Mouse (Mus musculus) midbrain, embryonic 11.5 days (tissue): ENCODE measurements around the gene Rtl1. TPM values are rescaled to one million over a fixed set of nuclear protein-coding genes. Genes with fewer than 3 reads are reported as not detected.

ENCODE experiments used
- ATAC-seq: fragments of 200-750 bp; cut with Nextera tagmentation; 2 replicates; pipeline ENCODE4 v1.8.0; 2017; ENCODE audit warnings: moderate TSS enrichment, moderate library complexity; ENCODE audit not compliant: low FRiP score
- DNase-seq: peaks from one replicate; pipeline ENCODE4 v3.0.0; 2015; ENCODE audit warnings: low spot score; ENCODE audit errors: missing footprints
- H3K27ac ChIP-seq: fragments of 300-500 bp; sonication (generic); 2 replicates; pipeline ENCODE4 v1.5.1; 2014; ENCODE audit warnings: low read depth, low read length
- H3K27me3 ChIP-seq: fragments of 300-500 bp; sonication (generic); 2 replicates; pipeline ENCODE4 v1.6.1; 2014; ENCODE audit warnings: mild to moderate bottlenecking, low read length, moderate library complexity, mixed read lengths; ENCODE audit not compliant: control insufficient read depth, insufficient read depth
- H3K36me3 ChIP-seq: fragments of 300-500 bp; sonication (generic); 2 replicates; pipeline ENCODE4 v1.6.1; 2014; ENCODE audit warnings: mild to moderate bottlenecking, low read length, moderate library complexity, mixed read lengths; ENCODE audit not compliant: control insufficient read depth, insufficient read depth
- H3K4me1 ChIP-seq: fragments of 300-500 bp; sonication (generic); 2 replicates; pipeline ENCODE4 v1.6.1; 2014; ENCODE audit warnings: low read length; ENCODE audit not compliant: control insufficient read depth, insufficient read depth
- H3K4me2 ChIP-seq: fragments of 300-500 bp; sonication (generic); 2 replicates; pipeline ENCODE4 v1.6.1; 2014; ENCODE audit warnings: mild to moderate bottlenecking, moderate library complexity
- H3K4me3 ChIP-seq: fragments of 300-500 bp; sonication (generic); 2 replicates; pipeline ENCODE4 v1.5.1; 2014; ENCODE audit warnings: low read depth, low read length
- H3K9ac ChIP-seq: fragments of 300-500 bp; sonication (generic); 2 replicates; pipeline ENCODE4 v1.6.1; 2014; ENCODE audit warnings: low read length
- H3K9me3 ChIP-seq: fragments of 300-500 bp; sonication (generic); 2 replicates; pipeline ENCODE4 v1.6.1; 2016; ENCODE audit warnings: low read length; ENCODE audit not compliant: control insufficient read depth
- WGBS: fragments of 180-500 bp; shearing (Covaris S2); extraction: QIAGEN DNeasy Blood & Tissue Kit; methylation state at CpG from one replicate; pipeline ENCODE4 v1.1.7; 2014; 5-methylcytosine and 5-hydroxymethylcytosine counted together
- microRNA counts: library from miRNA; unstranded; fragments of <30 nt; microRNA quantifications from one replicate; lab custom pipeline; 2015
- microRNA-seq: library from miRNA; unstranded; fragments of <30 nt; microRNA quantifications from one replicate; pipeline ENCODE4, GENCODE M21; 2017
- polyA plus RNA-seq: library from polyadenylated mRNA; unstranded; fragments of >200 nt; fragmentation: Nextera tagmentation; extraction: Ambion mirVana; gene quantifications from 2 replicates; pipeline ENCODE4 v1.2.1, GENCODE M21; 2014

Gene Rtl1
- polyA plus RNA-seq, 1 experiment from 2014 or later = 0.59 TPM

DNA sequence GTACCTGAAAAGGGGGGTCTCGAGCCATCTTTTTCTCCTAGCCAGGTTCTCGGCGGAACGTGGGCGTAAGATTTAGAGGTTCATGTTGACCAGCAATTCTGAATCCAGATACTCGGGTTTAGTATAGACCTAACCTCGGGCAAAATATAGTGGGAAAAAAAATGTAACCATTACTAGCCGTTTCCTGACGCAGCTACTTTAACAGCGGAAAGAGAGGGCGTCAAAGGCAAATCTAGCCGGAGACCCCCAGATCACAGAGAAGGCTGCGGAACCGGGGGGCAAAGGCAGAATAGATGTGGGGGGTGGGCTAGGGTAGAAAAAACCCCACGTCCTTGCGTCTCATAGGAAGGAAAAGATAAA is 58.6 kb downstream of the Rtl1 start:
- H3K4me1 ChIP-seq = peaks cover 7% of the 10 kb centered on the region
- DNase-seq (peak; percentile 85), ATAC-seq (no peak)
- peak overlapping the region; percentile 47 for H3K4me2 ChIP-seq
- no peaks in the 10 kb centered on the region; the same call in 1 of the 2 replicates for H3K36me3 ChIP-seq
- peaks cover 2% of the 10 kb centered on the region; the same call in 1 of the 2 replicates for H3K27me3 ChIP-seq
- peaks cover 29% of the 10 kb centered on the region for H3K9me3 ChIP-seq
- H3K27ac ChIP-seq = no peak overlapping the region; the same call in 1 of the 2 replicates
- 48% methylated on average over 16 of the region's 16 CpGs for WGBS
- H3K9ac ChIP-seq = peak overlapping the region; percentile 66
- peak overlapping the region; percentile 41 for H3K4me3 ChIP-seq

DNA sequence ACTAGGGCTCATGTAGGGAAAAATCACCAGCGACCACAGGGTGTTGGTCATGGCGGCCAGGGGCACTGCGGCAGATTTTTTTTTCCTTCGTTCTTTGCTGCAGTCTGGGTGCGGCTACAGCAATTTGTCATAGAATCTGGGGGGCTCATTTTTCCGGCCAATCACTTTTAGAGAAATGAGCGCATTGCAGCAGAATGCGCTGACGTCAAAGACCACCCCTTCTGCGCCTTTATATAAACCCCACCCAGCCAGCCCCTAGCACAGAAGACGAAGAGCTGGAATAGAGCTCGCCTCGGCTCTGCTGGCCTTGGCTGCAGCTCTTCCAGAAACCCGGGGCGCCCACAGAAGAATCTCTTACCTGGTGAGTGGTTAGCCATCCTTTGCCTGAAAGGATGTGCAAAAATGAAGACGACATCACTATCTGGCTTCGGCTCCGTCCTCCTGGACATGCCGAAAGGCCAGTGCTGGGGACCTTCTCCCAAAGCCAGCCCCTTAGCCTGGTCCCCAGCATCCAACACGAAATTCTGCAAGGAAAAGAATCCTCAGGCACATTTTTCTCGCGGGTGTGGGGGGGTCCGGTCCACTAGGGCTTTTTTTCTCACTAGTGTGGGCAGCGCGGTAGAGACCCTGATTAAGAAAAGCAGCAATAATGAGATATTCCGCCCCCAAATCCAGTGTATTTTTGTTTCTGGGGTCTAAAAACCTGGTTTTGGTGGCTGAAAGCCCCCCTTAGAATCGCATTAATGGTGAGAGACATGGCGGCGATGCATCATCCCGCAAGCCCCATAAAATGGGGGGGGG is 59.2 kb downstream of the Rtl1 start:
- 51% methylated on average over 30 of the region's 30 CpGs for WGBS
- Histone ChIP-seq H3K9me3 (peaks cover 29% of the 10 kb centered on the region), H3K9ac (peak overlapping the region; percentile 66), H3K4me2 (peak overlapping the region; percentile 47), H3K4me1 (peaks cover 2% of the 10 kb centered on the region; the same call in 1 of the 2 replicates), H3K36me3 (no peaks in the 10 kb centered on the region; the same call in 1 of the 2 replicates), H3K4me3 (peak overlapping the region; percentile 41), H3K27ac (no peak overlapping the region; the same call in 1 of the 2 replicates), H3K27me3 (peaks cover 2% of the 10 kb centered on the region; the same call in 1 of the 2 replicates)
- ATAC-seq = peak; percentile 72
- peak; percentile 93 for DNase-seq

DNA sequence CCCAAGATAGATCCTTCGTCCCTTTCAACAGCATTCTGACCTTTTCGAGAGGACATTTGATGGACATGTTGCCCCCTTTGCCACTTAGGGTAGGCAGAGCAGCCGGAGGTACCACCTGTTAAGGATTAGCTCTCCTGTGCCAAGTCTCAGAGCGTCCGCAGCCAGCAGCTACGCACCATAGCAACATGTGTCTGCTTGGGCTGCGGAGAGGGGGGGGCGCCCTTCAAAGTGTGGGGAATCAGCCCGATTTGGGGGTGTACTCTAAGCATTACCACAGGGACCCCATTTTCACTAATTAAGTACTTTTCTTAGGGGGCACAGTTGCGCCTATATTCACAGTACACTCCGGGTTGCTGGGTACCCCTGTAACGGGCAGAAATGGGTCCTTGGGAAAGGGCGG is 60.2 kb downstream of the Rtl1 start:
- Histone ChIP-seq H3K27ac (no peak overlapping the region), H3K36me3 (no peaks in the 10 kb centered on the region; the same call in 1 of the 2 replicates), H3K9ac (no peak overlapping the region), H3K4me1 (no peaks in the 10 kb centered on the region), H3K27me3 (peaks cover 2% of the 10 kb centered on the region; the same call in 1 of the 2 replicates), H3K4me3 (peak overlapping the region; percentile 41), H3K4me2 (peak overlapping the region; percentile 47), H3K9me3 (peaks cover 29% of the 10 kb centered on the region)
- ATAC-seq = no peak
- DNase-seq = no peak
- 48% methylated on average over 13 of the region's 13 CpGs for WGBS

MicroRNAs within 50 kb of the gene (microRNA counts, 519-probe panel; counts per million panel counts)
- microRNA mmu-miR-1188 (lab: Ali Mortazavi, UCI) (not detected), microRNA mmu-miR-127 (lab: Ali Mortazavi, UCI) (5,555 counts per million, percentile 71 among the panel's probes with 10 or more counts), microRNA mmu-miR-136 (lab: Ali Mortazavi, UCI) (5,055 counts per million, percentile 54 among the panel's probes with 10 or more counts), microRNA mmu-miR-1906 (lab: Ali Mortazavi, UCI) (not detected), microRNA mmu-miR-337-3p (lab: Ali Mortazavi, UCI) (not detected), microRNA mmu-miR-337-5p (lab: Ali Mortazavi, UCI) (not detected), microRNA mmu-miR-341 (lab: Ali Mortazavi, UCI) (not detected), microRNA mmu-miR-370 (lab: Ali Mortazavi, UCI) (3,590 counts per million, percentile 22 among the panel's probes with 10 or more counts), microRNA mmu-miR-431 (lab: Ali Mortazavi, UCI) (5,587 counts per million, percentile 74 among the panel's probes with 10 or more counts), microRNA mmu-miR-432 (lab: Ali Mortazavi, UCI) (not detected), microRNA mmu-miR-433 (lab: Ali Mortazavi, UCI) (5,597 counts per million, percentile 74 among the panel's probes with 10 or more counts), microRNA mmu-miR-434-3p (lab: Ali Mortazavi, UCI) (5,448 counts per million, percentile 69 among the panel's probes with 10 or more counts), microRNA mmu-miR-434-5p (lab: Ali Mortazavi, UCI) (4,471 counts per million, percentile 42 among the panel's probes with 10 or more counts), microRNA mmu-miR-493 (lab: Ali Mortazavi, UCI) (not detected), microRNA mmu-miR-540-3p (lab: Ali Mortazavi, UCI) (not detected), microRNA mmu-miR-540-5p (lab: Ali Mortazavi, UCI) (not detected), microRNA mmu-miR-665 (lab: Ali Mortazavi, UCI) (not detected), microRNA mmu-miR-673-3p (lab: Ali Mortazavi, UCI) (not detected), microRNA mmu-miR-673-5p (lab: Ali Mortazavi, UCI) (not detected), microRNA mmu-miR-770-3p (lab: Ali Mortazavi, UCI) (not detected), microRNA mmu-miR-770-5p (lab: Ali Mortazavi, UCI) (not detected)

Small RNA genes within 50 kb of the gene (microRNA-seq; reads per million reads assigned to microRNA genes)
- gene Gm23912 (0.57 reads per million), gene Mir1188 (23.7 reads per million, percentile 38 among the genes with 10 or more reads in this experiment), gene Mir127 (4,954 reads per million, percentile 90 among the genes with 10 or more reads in this experiment), gene Mir136 (not detected), gene Mir1906-1 (not detected), gene Mir3070a (6.3 reads per million, percentile 24 among the genes with 10 or more reads in this experiment), gene Mir3070b (0.76 reads per million), gene Mir3071 (not detected), gene Mir337 (1.1 reads per million), gene Mir341 (1,575 reads per million, percentile 82 among the genes with 10 or more reads in this experiment), gene Mir3544 (not detected), gene Mir370 (1,030 reads per million, percentile 78 among the genes with 10 or more reads in this experiment), gene Mir431 (6,411 reads per million, percentile 92 among the genes with 10 or more reads in this experiment), gene Mir432 (not detected), gene Mir433 (1,802 reads per million, percentile 84 among the genes with 10 or more reads in this experiment), gene Mir434 (1,314 reads per million, percentile 81 among the genes with 10 or more reads in this experiment), gene Mir493 (156 reads per million, percentile 59 among the genes with 10 or more reads in this experiment), gene Mir540 (1,262 reads per million, percentile 80 among the genes with 10 or more reads in this experiment), gene Mir665 (545 reads per million, percentile 72 among the genes with 10 or more reads in this experiment), gene Mir673 (165 reads per million, percentile 61 among the genes with 10 or more reads in this experiment), gene Mir770 (486 reads per million, percentile 71 among the genes with 10 or more reads in this experiment)

Other genes with a start within 250 kb of the Rtl1 start
- gene Dlk1, start 147.5 kb downstream of the Rtl1 start, polyA plus RNA-seq = 75.1 and 76.7 TPM in 2 replicates